Mouse (Mus musculus): Measurements from ENCODE around the gene Tmem132b. TPM values are rescaled to one million over a fixed set of nuclear protein-coding genes. Genes with fewer than 3 reads are reported as not detected.
"Not testable (repeated sequence)": the region's sequence is repeated elsewhere in the genome, so short reads cannot be mapped to it uniquely, and the experiment has no call there.

Gene Tmem132b
- total RNA-seq (2021): not detected

- intact Hi-C loops (cut with DNase I): loop anchor here (5.0 kb wide), 3 partner anchors 431 to 1201 kb away; no protein-coding TSS in a partner anchor
- no peak for DNase-seq (ENCODE audit: low spot score)
These were observed at the start of gene Tmem132b for GRCm38 (mm10) chr5:125531634-125532033. Tmem132b (plus strand) TSS chr5:125531774.

GRCm38 (mm10) chr5:125482474-125482873 is 49.1 kb upstream of the Tmem132b start:
- intact Hi-C loops (cut with DNase I): no loop called here
- DNase-seq (ENCODE audit: low spot score): no peak

DNA sequence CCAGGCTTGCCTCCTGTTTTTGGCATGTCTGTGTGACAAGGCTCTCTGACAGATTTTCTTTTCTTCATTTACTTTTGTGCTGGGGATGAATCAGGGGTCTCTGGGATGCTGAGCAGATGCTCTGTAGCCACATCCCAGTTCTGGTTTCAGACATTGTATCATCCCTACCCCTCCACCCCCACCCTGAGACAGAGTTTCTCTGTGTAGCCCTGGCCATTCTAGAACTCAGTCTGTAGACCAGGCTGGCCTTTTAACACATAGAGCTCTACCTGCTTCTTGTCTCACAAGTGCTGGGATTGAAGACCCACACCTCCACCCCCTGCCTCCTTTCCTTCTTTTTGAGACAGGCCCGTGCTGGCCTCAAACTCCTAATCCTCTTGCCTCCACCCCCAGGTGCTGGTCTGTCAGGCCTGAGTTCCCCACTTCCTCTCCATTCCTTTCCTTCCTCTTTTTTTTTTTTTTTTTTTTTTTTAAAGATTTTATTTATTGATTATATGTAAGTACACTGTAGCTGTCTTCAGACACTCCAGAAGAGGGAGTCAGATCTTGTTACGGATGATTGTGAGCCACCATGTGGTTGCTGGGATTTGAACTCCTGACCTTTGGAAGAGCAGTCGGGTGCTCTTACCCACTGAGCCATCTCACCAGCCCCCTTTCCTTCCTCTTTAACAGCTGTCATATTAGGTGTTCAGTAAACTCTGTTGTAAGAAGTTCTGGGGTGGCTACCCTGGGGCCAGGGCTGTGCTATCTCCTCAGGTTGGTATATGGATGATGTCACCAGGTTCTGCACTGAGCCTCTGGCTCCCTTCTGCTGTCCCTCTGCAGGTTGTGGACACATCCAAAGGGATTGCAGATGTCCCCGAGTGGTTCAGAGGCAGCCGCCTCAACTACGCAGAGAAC is 47.6 kb upstream of the Tmem132b start:
- intact Hi-C loops (cut with DNase I): no loop called here
- no peak for DNase-seq (ENCODE audit: low spot score)

- no peak for DNase-seq (ENCODE audit: low spot score)
- intact Hi-C loops (cut with DNase I): loop anchor here (5.0 kb wide), 1 partner anchor 73 kb away; no protein-coding TSS in a partner anchor
These were observed 46.4 kb upstream of the Tmem132b start for GRCm38 (mm10) chr5:125485031-125485778.

DNA sequence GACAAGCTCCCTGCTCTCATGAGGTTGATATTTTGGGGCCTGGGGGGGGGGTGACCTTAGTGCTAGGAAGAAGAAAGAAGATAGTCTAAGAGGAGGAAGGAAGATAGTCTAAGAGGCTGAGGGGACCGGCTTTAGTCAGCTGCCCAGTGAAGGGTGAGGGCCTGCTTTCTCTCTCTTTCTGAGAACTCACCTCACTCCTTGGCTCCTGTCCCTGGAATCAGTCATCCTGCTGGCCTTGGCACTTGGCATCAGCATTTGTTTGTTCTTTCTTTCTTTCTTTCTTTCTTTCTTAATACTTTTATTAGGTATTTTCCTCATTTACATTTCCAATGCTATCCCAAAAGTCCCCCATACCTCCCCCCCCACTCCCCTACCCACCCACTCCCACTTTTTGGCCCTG is 45.5 kb upstream of the Tmem132b start:
- no peak for DNase-seq (ENCODE audit: low spot score)
- intact Hi-C loops (cut with DNase I): loop anchor here (5.0 kb wide), 1 partner anchor 74 kb away; no protein-coding TSS in a partner anchor

GRCm38 (mm10) chr5:125487375-125488115 is 44.0 kb upstream of the Tmem132b start:
- intact Hi-C loops (cut with DNase I): loop anchor here (5.0 kb wide), 1 partner anchor 75 kb away; no protein-coding TSS in a partner anchor
- no peak for DNase-seq (ENCODE audit: low spot score)

DNA sequence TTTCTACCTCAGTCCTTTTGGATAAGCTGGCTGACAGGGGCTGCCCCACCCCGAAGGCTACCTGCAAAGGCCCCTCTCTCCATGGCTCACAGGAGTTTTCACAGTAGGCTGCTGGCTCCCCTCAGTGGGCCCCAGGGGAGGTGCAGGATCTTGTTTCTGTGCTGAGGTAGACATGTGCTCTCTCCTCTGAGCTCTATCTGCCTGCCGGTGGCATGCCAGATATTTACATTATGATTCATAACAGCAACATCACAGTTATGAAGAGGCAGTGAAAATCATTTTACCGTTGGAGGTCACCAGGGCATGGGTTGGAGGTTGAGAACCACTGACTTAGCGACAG is 43.5 kb upstream of the Tmem132b start:
- no peak for DNase-seq (ENCODE audit: low spot score)
- intact Hi-C loops (cut with DNase I): loop anchor here (5.0 kb wide), 1 partner anchor 76 kb away; no protein-coding TSS in a partner anchor

GRCm38 (mm10) chr5:125488953-125489352 is 42.6 kb upstream of the Tmem132b start:
- DNase-seq (ENCODE audit: low spot score): not testable (repeated sequence)
- intact Hi-C loops (cut with DNase I): loop anchor here (5.0 kb wide), 1 partner anchor 77 kb away; no protein-coding TSS in a partner anchor

DNA sequence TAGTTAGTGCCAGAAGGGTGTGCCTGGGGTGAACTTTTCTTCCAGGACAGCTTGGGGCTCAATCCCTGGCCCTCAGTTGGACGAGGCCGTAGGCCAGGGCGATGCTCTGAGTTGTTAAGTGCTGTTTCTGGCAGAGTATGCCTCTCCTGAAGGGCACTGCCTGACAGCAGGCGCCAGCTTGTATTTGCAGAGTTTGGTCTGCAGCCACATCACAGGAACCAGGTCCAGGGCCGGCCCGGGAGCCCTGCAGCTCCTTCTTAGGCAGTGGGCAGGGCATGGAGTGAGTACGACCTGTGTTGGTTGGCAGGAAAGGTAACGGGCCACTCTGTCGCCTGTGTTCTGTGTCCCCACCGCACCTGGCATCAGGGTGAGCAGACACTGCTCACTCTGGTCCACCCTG is 40.5 kb upstream of the Tmem132b start:
- intact Hi-C loops (cut with DNase I): no loop called here
- DNase-seq (ENCODE audit: low spot score): no peak

DNA sequence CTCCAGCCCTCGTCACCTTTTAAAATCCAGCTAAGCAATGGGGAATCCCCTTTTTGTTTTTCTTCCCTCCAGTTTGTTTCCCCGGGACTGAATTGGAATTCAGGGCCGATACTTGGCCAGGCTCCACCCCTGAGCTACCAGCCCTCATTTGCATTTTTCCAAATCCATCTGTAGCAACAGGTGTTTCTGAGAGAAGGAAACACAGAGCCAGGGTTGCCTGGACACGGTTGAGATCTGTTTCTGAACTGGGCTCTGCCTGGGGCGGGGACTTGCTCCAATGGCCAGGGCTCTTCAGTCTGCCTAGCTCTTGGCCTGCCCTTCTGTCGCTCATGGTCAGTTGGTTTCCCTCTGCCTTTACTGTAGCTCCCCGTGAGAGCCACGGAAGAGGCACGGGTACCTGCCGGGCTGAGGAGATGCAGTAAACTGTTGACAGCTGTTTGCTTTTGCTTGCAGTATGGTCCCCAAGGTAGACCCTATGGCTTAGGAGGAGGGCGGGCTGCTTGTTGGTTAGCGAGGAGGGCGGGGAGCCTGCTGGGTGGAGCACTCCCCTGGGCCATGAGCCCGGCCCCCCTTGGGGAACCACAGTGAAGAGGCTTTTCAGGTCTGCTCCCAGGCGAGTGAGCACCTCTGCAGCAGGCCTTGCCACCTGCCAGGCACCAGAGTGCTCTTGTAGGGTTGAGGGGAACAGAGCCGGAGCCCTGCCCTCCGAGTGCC is 39.0 kb upstream of the Tmem132b start:
- DNase-seq (ENCODE audit: low spot score): no peak
- intact Hi-C loops (cut with DNase I): no loop called here

- DNase-seq (ENCODE audit: low spot score): no peak
- intact Hi-C loops (cut with DNase I): no loop called here
These were observed 38.5 kb upstream of the Tmem132b start for GRCm38 (mm10) chr5:125493093-125493423.

DNA sequence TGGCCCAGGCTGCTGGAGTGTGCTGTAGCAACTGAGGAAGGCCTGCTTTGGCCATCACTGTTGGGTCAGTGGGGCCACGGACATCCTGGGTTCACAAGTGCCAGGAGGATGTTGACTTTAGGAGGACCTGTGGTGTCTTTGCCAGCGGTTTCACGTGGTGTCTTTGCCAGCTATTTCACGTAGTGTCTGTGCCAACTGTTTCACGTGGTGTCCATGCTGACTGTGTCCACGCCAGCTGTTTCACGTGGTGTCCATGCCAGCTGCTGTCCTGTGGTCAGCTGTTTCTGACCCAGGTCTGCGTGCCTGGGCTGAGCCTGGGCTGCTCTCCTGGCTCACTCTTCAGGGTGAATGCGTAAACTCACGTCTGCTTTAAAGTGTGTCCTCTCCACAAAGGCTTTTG is 35.9 kb upstream of the Tmem132b start:
- intact Hi-C loops (cut with DNase I): no loop called here
- no peak for DNase-seq (ENCODE audit: low spot score)

DNA sequence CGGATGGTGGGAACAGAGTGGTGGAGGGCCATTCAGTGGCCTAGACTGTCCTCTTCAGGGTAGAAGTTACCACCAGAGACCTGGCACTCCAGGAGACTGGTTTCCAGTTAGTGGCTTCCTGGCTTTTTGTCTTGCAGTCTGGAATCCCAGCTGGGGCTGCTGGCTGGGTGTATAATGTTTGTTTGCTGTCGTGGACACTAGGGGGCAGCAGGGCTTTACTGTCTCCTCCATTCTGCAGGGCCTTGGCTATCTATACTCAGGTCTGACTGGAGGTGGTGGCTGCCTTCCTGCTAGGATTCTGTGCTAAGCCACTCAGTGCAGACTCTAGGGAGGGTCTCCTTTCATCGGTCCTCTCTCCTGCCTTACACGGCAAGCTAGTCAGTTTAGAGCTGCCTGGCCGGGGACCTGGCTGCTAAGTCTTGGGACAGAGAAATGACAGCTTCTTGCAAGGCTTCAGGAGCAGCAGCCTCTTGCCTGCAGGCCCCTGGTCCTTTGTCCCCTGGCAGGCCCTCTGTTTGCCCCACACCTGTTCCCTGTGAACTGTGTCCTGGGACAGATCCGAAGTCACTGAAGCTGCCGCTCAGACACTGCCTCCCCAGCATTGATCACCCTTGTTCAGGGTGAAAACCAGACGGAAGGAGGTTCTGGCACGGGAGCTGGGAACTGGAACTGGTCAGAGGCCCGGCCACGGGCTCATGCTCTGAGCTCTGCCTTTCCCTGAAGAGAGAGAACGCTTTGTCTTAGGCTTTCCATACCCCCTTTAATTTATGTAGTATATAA is 33.6 kb upstream of the Tmem132b start:
- intact Hi-C loops (cut with DNase I): no loop called here
- DNase-seq (ENCODE audit: low spot score): no peak

GRCm38 (mm10) chr5:125501505-125501904 is 30.1 kb upstream of the Tmem132b start:
- intact Hi-C loops (cut with DNase I): no loop called here
- DNase-seq (ENCODE audit: low spot score): no peak

DNA sequence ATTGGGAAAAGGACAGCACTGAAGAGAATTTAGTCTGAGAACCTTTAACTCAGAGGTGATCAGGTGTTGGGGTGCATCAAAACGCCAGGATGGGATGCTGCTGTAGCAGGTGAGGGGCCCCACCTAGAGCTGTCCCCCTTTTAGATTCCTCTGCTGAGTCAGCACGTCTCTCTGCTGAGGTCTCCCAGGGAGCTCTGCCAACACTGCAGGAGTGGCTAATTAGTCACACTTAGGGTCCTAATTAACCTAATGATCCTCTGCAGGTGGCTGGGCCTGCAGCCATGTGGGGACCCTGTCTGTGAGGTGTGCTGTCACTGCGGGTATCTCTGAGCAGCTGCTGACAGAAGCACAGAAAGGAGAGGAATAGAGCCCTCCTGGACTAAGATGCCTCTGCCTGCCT is 29.4 kb upstream of the Tmem132b start:
- intact Hi-C loops (cut with DNase I): no loop called here

GRCm38 (mm10) chr5:125503628-125504027 is 27.9 kb upstream of the Tmem132b start:
- DNase-seq (ENCODE audit: low spot score): no peak
- intact Hi-C loops (cut with DNase I): no loop called here

More for the DNA sequence above, 29.4 kb upstream of the Tmem132b start:
- DNase-seq (ENCODE audit: low spot score): no peak

DNA sequence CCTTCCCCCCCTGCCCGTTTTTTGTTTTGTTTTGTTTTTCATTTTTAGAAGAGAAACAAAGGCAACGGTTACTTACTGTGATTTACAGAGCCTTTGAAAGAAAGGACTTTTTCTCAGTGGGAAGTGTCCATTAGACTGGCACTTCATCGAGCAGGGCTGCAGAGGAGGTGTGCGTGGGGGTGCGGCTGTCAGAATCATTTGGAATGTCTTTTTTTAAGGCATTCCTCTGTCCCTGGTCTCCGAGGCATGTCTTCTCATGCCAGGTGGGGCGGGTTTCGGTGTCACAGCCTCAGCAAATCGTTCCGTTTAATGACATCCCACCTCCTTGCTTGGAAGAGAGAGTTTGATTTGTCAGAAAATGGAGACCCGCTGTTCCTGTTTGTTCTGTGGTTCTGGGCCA is 26.9 kb upstream of the Tmem132b start:
- intact Hi-C loops (cut with DNase I): no loop called here
- no peak for DNase-seq (ENCODE audit: low spot score)

- intact Hi-C loops (cut with DNase I): no loop called here
- no peak for DNase-seq (ENCODE audit: low spot score)
These were observed 25.6 kb upstream of the Tmem132b start for GRCm38 (mm10) chr5:125505968-125506367.

DNA sequence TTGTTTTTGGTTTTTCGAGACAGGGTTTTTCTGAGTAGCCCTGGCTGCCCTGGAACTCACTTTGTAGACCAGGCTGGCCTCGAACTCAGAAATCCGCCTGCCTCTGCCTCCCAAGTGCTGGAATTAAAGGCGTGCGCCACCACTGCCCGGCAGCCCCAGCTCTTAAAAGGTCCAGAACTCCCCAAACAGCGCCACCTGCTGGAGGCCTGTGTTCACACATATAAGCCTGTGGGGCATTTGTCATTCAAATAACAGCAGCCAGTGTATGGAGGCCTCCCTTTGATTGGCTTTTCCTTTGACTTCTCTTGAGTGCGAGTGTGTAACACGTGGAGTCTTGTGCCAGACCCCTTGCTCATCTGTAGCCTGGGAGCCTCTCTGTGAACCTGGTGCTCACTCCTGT is 24.0 kb upstream of the Tmem132b start:
- DNase-seq (ENCODE audit: low spot score): no peak
- intact Hi-C loops (cut with DNase I): no loop called here

Measured in heart, postnatal 25 days (tissue).